Mouse (Mus musculus) lung, postnatal 4 days (tissue): ENCODE measurements around the gene Grk2.
"Not testable (repeated sequence)": the region's sequence is repeated elsewhere in the genome, so short reads cannot be mapped to it uniquely, and the experiment has no call there.

ENCODE experiments used
- DNase-seq, 2 experiments: peaks; one replicate each; pipeline ENCODE4 v3.0.0; 2021

The Grk2 gene

DNA sequence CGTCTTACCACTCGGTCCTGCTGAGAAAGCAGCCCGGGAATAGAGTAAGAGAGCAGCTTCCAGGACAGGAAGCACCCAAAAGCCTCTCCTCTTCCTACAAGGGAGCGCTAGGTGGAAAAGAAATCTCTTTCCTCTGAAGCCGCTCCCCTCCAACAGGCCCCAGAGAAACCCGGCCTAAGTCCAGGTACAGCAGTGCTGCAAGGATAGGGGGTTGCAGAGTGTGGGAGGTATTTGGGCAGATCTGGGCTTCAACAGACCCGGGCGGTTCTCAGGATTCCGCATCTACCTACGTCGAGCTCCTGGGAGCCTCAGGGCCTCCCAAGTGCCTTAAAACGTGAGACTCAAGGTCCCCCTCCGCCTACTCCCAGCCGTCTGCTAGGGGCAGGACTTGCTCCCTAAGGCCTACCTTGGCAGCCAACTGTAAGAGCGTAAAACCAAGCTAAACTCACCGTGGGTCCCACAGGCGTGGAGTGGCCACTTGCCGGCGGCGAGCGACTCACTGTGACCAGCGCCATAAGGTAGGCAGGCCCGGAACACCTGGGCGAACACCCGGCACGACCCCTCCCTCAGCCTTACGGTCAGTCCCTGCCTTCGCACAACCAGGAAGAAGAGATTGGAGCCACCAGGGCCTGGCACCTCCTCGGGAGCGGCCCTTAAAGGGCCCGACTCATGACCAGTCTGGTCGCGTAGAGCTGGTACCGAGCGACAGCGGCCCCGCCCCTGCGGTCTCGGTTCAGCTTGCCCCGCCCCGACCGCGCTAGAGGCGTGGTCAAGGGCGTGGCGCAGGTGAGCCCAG lies 37.3 kb downstream of the Grk2 start, which contains the start of gene Ssh3:
Gene Ssh3 (minus strand): TSS at position 615 of the 796 bp plus-strand sequence.
- peak; percentile 85 to 90 for DNase-seq

DNA sequence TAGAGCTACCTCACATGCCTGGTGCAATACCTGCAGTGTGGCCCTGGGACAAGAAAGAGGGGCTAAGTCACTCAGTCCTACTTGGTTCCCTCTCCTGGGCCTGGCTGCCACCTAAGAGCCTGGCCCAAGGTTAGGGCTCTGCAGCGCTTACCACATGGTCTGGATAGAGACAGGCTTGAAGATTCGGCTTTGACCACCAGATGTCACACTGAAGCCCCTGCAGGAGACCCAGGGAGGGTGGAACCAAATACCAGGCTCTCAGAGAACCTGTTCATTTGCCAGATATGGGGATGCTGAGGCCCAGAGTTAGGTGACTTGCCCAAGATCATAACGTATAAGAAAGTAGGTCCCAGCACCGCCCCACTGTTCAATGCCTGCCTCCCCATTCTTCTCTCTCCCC lies 40.1 kb downstream of the Grk2 start:
- DNase-seq, result no peak

DNA sequence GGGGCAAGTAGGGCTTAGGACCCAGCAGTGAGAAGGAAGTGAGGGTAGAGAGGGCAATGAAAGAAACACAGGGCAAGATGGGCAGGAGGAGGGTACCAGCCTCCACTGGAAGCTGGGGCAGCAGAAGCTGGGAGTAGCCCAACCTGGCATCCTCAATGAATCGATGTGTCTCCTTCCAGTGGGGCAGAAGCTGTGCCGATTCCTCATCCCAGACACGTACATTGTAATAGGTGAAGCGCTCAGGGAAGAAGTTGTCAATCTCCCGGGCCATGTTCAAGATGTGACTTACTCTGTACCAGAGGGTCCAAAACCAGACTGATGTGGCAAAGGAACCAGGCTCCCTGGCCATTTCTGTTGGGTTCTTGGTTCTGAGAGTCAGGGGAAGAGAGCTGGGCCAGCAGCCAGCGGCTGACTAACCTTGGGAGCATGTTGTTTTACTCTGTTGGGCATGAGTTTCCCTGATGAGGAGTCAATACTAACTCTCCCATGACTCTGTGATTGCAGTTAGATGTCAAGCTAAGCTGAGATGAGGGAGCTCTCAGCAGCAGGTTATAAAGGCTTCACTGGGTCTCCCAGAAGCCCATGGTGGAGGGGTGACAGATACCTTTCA lies 41.7 kb downstream of the Grk2 start:
- DNase-seq, result no peak

DNA sequence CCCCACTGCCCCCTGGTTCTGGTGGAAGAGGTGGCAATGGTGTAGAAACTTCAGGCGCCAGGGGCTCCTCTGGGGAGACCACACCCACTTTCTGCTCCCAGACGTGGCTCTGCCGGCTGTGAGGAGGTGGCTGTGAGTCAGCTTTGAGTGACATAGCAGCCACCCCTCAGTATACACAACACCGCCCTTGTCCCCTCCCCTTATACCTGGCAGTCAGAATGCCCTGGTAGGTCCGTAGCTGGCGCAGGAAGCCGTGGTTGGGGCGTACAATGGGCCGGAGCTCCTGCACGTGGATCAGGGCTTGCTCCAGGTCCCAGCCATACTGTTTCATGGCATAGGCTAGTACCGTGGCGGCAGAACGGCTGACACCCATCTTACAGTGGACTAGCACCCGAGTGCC lies 42.3 kb downstream of the Grk2 start:
- no peak for DNase-seq

DNA sequence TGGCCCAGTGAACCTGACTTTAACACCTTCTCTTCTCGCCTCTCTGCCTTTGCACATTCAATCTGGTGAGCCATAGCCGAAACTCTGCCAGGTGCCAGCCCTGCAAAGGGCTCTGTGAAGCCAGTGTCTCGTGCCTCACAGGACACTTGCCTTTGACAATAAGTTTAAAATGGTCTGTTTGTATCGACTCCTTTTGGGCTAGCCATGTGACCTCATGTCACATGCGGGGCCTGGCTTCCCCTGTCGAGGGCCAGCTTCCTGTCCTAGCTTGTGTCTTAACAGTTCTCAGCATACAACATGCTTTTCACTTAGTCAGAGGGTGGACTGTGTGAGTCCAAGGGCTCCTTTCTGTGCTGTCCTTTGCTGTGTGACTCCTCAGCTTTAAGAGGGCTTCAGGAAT lies 43.3 kb downstream of the Grk2 start:
- DNase-seq, result no peak

DNA sequence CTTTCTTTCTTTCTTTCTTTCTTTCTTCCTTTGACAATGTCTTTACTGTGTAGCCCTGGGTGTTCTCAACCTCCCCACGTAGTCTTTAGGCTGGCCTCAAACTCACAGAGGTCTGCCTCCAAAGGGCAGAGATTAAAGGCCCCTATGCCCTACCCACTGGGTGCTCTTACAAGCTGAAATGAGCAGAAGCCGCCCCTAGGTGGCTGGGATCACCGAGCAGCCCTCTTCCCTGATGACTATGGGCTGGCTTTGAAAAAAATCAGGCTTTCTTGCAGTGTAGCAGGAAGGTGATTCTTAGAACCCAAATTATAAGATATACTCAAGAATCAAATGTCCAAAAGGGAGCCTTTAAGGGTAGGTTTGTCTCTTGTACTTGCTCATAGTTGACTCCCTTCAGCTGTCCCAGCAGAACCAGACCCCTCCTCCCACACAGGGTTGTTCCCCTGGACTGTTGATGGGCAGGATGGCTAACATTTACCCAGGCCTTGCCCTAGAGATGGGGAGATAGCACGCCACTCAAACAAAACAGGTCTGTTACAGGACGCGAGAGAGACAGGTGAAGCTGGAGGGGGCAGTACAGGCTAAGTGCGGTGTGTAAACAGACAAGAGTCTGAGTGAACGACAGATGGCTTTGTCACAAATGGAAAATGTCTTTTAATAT lies 44.9 kb downstream of the Grk2 start:
- no peak for DNase-seq

DNA sequence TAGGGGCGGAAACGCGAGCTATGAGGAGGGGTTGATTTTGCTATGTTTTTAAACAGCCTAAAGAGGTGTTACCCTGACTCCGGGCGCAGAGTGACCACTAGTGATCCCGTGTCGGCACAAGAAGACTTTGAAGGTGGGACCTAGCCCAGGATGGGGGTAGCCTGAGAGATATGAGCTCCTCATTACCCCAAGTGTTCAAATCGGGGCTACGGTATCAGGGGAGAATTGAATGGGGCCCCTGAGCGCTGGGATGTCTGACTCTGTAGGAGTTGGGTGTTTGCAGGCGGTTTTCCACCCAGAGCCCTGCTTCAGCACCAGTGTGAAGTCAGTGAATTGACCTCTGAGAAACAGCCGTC lies 48.1 kb downstream of the Grk2 start:
- no peak for DNase-seq

DNA sequence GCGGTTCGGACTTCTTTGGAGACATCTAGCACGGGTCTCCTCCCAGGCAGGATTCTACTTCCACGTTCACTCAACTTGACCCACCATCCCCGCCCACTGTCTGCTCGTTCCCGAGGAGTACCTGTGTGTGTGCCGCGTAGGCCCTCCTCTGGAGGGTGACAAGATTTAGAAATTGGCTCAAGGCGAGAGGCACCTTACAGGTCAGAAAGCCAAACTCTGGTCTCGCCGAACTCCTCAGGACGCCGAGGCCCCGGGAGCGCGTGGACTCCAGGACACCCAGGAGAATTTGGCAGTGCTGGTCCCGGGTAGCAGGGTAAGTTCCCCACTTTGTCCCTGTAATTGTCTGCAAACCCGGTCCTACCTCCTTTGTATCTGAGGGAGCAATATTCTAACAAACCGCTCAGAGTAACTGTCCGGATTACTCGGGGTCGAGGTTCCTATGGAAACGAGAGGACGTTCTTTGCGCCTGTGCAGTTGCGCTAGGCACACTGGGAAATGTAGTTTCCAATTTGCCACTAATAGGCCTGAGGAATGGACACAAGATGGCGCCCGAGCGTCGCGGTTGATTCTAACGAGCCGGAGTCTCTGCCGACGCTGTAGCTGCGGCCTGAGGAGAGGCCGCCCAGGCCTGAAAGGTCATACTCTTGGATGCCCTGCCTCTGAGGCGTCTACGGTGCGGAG lies 48.7 kb downstream of the Grk2 start:
- peak; percentile 91 to 95 for DNase-seq

DNA sequence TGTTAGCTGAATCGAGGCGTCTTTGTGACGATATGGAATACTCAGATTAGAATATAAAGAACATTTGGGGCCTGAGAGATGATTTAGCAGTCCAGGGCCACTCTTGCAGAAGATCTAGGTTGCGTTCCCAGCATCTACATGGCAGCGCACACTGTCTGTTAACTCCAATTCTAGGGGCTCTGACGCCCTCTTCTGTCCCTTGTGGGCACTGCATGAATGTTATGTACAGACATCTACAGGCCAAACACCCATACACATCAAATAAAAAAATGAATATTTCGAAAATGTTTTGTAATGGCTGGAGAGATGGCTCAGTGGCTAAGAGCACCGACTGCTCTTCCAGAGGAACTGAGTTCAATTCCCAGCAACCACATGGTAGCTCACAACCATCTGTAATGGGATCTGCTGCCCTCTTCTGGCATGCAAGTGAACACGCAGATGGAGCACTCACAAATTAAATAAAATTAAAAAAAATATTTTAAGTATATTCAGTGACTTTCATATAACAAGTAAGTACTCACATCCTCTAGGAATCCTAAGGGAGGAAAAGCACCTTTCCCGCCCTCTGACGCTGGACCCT lies 50.3 kb downstream of the Grk2 start:
- no peak for DNase-seq

DNA sequence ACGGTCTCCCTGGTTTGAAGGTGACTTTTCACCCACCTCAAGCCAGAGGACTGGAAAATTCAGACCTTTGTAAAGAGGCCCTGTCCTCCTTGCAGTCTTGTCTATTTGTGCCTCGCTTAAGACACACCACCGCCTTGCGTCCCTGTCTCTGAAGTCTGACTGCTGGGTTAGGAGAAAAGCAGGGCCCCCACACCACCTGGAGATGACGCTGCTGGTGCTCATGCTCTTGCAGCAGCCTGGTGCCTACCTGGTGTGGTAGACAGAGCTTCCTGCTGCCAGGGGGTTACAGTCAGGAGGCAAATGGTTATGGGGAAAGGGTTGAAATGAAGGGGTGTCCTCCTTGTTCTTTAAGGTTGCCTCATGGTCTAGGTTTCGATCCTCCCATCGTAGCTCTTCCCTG lies 51.8 kb downstream of the Grk2 start:
- no peak for DNase-seq

DNA sequence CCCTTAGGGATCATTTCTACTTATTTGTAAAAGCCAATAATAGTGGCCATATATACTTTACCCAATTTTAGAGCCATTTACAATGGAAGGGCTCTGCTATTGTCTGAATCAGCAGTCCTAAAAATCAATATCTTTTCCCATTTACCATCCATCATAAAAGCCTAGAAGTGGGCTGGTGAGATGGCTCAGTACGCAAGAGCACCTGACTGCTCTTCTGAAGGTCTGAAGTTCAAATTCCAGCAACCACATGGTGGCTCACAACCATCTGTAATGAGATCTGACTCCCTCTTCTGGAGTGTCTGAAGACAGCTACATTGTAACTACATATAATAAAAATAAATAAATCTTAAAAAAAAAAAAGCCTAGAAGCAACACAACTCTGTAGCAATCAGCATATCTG lies 57.3 kb downstream of the Grk2 start:
- DNase-seq, result not testable (repeated sequence)

DNA sequence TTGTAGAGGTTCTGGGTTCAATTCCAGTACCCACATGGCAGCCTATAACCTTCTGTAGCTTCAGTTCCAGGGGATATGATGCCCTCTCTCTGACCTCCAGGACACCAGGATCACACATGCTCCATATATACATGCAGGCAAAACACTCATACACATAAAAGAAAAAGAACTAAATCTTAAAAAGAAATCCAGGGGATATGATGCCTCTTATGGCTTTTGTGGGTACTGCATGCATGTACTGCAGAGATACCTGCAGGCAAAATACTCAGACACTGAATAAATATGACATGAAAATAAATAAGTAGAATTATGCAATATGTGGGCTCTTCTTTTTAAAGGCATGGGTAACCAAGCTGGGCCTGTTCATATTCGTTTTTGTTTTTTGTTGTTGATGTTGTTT lies 59.0 kb downstream of the Grk2 start:
- no peak for DNase-seq

DNA sequence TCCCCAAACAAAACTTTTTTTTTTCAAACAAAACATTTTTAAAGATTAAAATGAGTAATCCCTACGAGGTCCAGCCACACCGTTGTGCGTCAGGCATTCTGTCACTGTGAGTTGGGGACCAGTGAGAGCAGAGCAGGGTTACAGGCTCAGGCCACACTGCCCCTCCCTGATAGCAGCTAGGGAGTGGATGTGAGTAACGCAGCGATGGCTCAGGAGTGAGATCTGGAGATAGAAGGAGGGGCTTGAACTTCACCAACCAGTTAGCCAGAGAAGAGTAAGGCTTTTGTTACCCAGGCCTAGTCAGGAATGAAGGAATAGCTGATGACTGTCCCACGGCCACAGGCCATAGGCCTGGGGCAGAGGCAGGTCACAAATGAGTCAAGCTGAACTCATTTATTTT lies 61.2 kb downstream of the Grk2 start:
- no peak for DNase-seq

DNA sequence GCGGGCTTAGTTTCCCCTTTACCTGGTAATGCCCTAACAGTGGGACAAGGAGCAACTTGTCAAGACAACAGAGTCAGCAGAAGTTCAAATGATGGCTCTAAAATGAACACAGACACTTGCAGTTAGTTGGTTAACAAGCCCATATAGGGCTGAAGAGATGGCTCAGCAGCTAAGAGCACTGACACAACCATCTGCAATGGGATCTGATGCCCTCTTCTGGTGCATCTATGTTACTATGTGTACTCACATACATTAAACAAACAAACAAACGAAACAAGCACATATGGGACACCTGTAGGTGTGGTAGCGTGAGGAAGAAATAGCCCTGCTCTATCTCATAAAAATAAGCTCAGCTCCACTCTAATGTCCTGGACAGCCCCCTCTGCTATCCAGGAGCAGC lies 63.6 kb downstream of the Grk2 start:
- no peak for DNase-seq

DNA sequence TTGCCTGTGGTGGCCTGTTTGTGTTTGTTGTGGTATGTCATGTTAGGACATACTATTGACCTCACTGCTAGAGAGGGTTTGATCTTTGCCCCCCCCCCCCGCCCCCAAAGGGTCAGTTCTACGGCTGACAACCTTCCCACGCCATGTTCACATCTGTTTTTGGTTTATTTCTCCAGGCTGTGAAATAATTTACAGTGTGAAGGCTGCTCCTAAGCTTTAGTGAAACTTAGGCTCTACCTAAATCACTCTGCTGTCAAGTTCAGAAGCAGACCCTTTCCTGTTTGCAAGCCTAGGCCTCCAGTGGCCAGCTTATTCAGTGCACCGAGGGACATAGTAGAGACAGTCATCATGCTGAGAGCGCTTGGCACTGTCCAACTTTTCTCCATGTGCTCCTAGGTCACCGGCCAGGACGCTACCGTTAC lies 65.8 kb downstream of the Grk2 start:
- DNase-seq, result no peak
